Mouse (Mus musculus) adipose tissue, adult 10 weeks (tissue): Measurements from ENCODE around the gene Gal3st1. TPM values are rescaled to one million over a fixed set of nuclear protein-coding genes. Genes with fewer than 3 reads are reported as not detected.

ENCODE experiments used
- polyA plus RNA-seq: library from polyadenylated mRNA; stranded (reverse); fragments of 350-450 nt; fragmentation: Illumina TruSeq; extraction: RNeasy Lipid Tissue Mini Kit (QIAGEN cat#74804); gene quantifications from one replicate; pipeline ENCODE4 v1.2.3, GENCODE M21; 2014; ENCODE audit warnings: low read depth, low replicate concordance

Gal3st1 gene
- 0.57 TPM for polyA plus RNA-seq

GRCm38 (mm10) chr11:3983291-3983862 lies at the start of gene Gal3st1:
Gal3st1 (plus strand) TSS chr11:3983636.

GRCm38 (mm10) chr11:3963610-3964415 lies 19.6 kb upstream of the Gal3st1 start, which contains the start of gene Pes1:
Pes1 (plus strand) TSS chr11:3963975.

GRCm38 (mm10) chr11:3976678-3977077 lies 6.8 kb upstream of the Gal3st1 start, which contains the start of gene 4930556J24Rik:
4930556J24Rik (minus strand) TSS chr11:3976778.

GRCm38 (mm10) chr11:4031126-4031941 lies 47.9 kb downstream of the Gal3st1 start, which contains the start of gene Sec14l4:
Sec14l4 (plus strand) TSS chr11:4031462.

Other genes with a start within 250 kb of the Gal3st1 start
- 18.7 TPM for gene Osbp2, start 119.7 kb upstream of the Gal3st1 start, polyA plus RNA-seq
- gene 4921536K21Rik, start 88.5 kb upstream of the Gal3st1 start, polyA plus RNA-seq: 3.8 TPM
- 10.4 TPM for gene Dusp18, start 88.4 kb upstream of the Gal3st1 start, polyA plus RNA-seq
- gene Slc35e4, start 69.0 kb upstream of the Gal3st1 start, polyA plus RNA-seq: 8.2 TPM
- 96.0 TPM for gene Tcn2, start 51.5 kb upstream of the Gal3st1 start, polyA plus RNA-seq
- 32.2 TPM for gene Pes1, start 19.7 kb upstream of the Gal3st1 start, polyA plus RNA-seq
- gene 4930556J24Rik, start 6.9 kb upstream of the Gal3st1 start, polyA plus RNA-seq: not detected
- gene Sec14l4, start 47.8 kb downstream of the Gal3st1 start, polyA plus RNA-seq: 4.6 TPM
- gene Sec14l3, start 81.2 kb downstream of the Gal3st1 start, polyA plus RNA-seq: 0.29 TPM
- gene Mtfp1, start 111.8 kb downstream of the Gal3st1 start, polyA plus RNA-seq: 7.8 TPM
- 18.2 TPM for gene Sec14l2, start 139.8 kb downstream of the Gal3st1 start, polyA plus RNA-seq
- gene Rnf215, start 151.6 kb downstream of the Gal3st1 start, polyA plus RNA-seq: 19.0 TPM
- 11.7 TPM for gene Ccdc157, start 176.7 kb downstream of the Gal3st1 start, polyA plus RNA-seq
- gene Sf3a1, start 176.7 kb downstream of the Gal3st1 start, polyA plus RNA-seq: 21.6 TPM
- gene Tbc1d10a, start 203.2 kb downstream of the Gal3st1 start, polyA plus RNA-seq: 28.6 TPM
- gene Castor1, start 234.6 kb downstream of the Gal3st1 start, polyA plus RNA-seq: 10.4 TPM